Mouse (Mus musculus): ENCODE measurements around the gene Gm20388.

DNA sequence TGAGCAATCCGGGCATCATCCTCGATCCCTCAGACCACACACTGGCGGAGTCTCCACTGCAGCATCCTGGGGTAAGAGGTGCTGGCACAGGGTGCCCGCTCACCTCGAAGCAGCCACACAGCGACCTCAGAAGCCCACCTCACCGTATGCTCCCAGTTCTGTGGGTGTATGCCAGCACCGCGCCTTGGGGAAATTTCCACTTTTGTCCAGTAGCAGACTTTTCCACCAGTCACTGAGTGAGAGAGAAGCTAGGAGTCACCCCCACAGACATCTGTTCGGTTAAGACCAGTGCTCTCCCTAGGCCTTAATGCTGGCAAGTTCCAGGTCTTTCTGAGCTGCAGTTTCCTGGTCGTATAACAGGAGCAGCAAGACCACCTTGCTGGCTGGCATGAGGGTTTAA is 1458.7 kb downstream of the Gm20388 start:
- no peak for TF ChIP-seq CTCF (IDR thresholded peaks at IDR 0.05; ENCODE audit: low read depth, low read length)
- no peak for TF ChIP-seq POLR2A (IDR thresholded peaks at IDR 0.05; ENCODE audit: insufficient read depth, low read length)
- TF ChIP-seq EP300 (IDR thresholded peaks at IDR 0.05; ENCODE audit: insufficient read depth, low read depth, low read length): no peak

Measured in ES-Bruce4 (cell line).